Mouse (Mus musculus) c-Kit-positive CD71-negative TER-119-negative erythroid progenitor cells, embryonic 14.5 days (primary cell): Measurements from ENCODE around the gene Pfkfb1.

Experiments used
- DNase-seq: peaks from one replicate; pipeline ENCODE4 v3.0.0-alpha.2; 2013; ENCODE audit warnings: low read depth

Gene Pfkfb1

GRCm38 (mm10) chrX:150588023-150588764 lies at the start of gene Pfkfb1:
Gene Pfkfb1 (plus strand): TSS chrX:150588229.
- DNase-seq, result peak; percentile 54

DNA sequence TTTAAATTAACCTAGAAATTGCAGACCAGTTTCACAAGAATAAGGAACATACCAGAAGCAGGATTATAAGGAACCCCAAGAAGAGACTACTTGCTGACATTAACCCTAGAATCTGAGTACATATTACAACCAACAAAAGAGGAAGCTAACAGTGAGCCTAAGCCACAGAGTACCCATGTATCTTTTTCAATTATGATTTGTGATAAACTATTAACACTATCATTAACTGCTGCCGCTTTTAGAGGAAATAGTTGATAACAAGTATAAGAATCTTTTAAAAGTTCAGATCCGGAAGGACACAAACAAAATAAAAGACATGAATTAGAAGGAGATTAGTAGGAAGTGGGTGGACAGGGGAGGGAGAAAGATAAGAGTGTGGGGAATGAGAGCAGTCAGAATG lies 47.9 kb upstream of the Pfkfb1 start:
- no peak for DNase-seq

GRCm38 (mm10) chrX:150541684-150542083 lies 46.3 kb upstream of the Pfkfb1 start:
- DNase-seq, result no peak

DNA sequence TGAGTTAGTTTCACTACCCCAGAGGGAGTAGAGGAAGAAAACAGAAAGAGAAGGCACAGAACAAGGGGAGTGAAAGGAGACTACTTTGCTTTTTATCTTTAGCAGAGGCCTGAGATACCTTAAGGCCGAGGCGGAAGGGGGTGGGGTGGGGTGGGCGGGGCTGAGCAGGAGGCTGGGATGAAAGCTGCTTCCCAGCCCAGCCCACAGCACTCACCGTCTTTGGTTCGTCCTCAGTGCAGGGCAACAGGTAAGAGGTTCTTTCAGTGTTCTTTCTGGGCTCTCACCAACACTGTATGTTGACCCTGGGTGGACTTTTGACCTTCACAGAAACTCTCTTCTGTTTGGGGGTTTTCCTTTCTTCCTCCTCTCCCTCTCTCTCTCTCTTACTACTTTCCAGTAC lies 40.8 kb upstream of the Pfkfb1 start, which contains the start of gene Alas2:
Gene Alas2 (plus strand): TSS at position 137 of the 400 bp plus-strand sequence.
- no peak for DNase-seq

- peak; percentile 30 for DNase-seq
These were observed 38.4 kb upstream of the Pfkfb1 start for GRCm38 (mm10) chrX:150549639-150550038.

DNA sequence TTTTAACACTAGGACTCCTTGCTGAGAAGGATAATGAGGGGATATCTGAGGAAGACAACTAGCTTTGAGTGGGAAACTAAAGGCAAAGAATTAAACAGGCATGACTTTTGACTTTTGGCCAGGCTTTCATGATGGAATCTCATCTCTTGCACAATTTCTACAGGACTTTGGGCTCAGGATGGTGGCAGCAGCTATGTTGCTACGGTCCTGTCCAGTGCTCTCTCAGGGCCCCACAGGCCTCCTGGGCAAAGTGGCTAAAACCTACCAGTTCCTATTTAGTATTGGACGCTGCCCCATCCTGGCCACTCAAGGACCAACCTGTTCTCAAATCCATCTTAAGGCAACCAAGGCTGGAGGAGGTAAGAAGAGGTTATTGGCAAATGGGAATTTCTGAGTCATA lies 36.0 kb upstream of the Pfkfb1 start:
- DNase-seq, result no peak

DNA sequence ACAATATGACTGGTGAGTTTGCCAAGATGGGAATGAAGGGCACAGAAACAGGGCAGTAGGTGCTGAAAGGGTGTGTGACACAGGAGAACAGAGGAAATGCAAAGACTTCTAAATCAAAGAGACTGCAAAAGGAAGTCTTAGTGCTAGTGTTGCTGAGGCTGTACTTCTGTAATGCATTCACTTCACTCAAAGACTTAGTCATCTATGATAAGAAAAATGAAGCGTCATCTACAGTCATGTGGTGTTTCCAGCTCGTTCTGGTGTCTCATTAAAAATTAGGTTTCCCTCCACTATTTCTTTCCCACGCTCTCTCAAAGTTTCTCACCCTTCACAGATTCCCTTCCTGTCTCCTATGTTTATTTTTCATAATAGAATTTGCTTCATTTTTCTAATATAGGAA lies 34.0 kb upstream of the Pfkfb1 start:
- DNase-seq, result no peak

- DNase-seq, result peak; percentile 8
These were observed 23.2 kb upstream of the Pfkfb1 start for GRCm38 (mm10) chrX:150564644-150565357.

GRCm38 (mm10) chrX:150581921-150582320 lies 6.1 kb upstream of the Pfkfb1 start:
- DNase-seq, result no peak

DNA sequence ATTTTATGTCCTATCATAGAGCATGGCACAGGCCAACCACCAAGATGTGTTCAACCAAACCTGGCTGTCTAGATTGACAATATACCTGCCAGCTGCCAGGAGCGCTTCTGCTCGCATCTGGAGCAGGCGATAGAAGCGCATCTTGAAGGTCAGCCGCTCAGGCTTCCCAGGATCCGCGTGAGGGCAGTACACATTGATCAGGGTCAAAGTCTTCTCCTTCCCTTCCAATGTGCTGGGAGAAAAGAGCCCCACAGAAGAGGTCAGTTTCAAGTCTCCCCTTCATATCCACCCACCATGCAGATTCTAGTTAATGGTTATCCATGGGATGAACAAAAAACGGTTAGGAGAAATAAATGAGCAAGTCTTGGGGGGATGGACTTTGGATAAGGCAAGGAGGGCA lies 2.9 kb upstream of the Pfkfb1 start:
- DNase-seq, result no peak

- no peak for DNase-seq
These were observed 1.7 kb downstream of the Pfkfb1 start, which contains the start of gene Apex2 for GRCm38 (mm10) chrX:150589696-150590095. Gene Apex2 (minus strand): TSS chrX:150589868.

DNA sequence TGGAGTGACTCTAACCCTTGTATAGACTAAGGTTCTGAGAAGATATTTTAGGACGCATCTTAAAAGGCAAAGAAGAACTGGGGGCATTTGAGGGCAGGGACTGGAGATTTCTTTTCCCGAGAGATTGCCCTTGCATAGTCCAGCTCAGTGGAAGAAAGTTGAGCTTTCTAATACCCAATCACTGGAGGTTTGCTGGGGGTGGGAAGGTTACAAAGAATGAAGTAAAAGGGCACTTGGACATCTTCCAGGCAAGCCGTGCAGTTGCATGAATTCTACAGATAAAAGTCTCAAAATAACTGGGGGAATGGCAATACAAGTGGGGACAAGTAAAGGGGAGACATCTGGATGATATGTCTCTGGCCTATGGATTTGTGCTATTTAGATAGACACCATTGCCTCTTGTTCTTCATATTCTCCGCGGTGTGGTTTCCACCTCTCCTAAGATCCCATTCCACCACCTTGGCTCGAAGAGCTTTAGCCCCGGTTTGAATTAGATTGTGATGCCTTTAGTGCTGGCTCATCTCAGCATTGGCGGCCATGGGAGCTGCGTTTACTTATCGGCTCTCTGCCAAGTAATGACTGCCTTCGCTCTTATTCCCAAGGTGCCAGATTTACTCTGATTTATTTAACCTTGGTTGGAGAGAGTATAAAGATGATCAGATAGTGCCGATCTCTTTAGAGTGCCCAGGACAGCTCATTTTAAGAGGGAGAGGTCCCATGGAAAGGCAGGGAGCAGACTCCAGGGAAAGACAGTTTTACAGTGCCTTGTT lies 5.4 kb downstream of the Pfkfb1 start:
- DNase-seq, result no peak

DNA sequence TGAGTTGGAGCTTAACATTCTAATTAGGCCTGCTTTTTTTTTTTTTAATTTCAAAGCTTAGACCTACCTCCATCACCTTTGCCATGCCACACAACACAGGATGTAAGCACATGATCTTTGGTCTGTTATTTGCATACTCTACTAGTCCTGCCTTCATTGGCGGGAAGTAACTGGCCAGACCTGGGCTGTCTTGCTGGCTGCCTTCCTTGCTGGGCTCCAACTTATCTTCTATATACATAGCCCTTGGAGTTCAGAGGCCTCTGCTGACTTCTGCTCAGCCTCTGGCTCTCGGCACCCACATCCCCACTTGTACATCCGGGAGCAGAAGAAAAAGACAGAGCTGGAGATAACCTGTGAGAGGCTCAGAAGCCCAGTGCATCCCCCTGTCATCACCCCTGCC lies 6.1 kb downstream of the Pfkfb1 start:
- no peak for DNase-seq

DNA sequence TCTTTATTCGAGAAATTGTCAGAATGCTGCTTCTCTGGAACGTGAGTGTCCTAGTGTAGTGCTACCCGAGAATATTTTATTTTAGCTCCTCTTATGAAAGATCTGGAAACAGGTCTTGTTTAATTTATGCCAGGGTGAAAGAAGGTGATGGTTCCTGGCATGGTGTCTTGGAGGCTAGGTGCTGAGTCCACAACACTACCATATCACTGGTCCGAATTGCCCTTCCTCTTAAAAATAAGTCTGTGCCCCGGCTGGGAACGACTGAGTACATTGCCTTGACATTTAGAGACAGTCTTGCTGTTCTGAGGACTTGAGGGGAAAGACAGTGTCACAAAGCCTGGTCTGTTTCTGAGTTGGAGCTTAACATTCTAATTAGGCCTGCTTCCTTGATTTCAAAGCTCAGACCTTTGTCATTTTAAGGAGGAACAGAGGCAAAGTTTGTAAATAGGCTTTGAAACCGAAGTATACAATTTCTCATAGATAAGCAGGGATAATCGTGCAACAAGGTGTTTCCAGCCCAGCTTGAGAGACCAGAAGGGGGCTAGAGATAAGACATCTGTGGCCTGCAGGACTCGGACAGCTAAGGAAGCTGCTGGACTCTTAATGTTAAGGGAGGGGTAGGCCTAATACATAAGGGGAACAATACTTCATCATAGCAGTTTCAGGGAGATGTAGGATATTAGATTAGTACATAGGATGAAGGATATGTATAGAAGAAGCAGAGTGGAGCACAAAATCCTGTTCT lies 7.2 kb downstream of the Pfkfb1 start:
- no peak for DNase-seq

- DNase-seq, result no peak
These were observed 10.9 kb downstream of the Pfkfb1 start for GRCm38 (mm10) chrX:150598882-150599281.

- DNase-seq, result no peak
These were observed 48.4 kb downstream of the Pfkfb1 start for GRCm38 (mm10) chrX:150636421-150636820.

GRCm38 (mm10) chrX:150656122-150656907 lies 68.3 kb downstream of the Pfkfb1 start:
- DNase-seq, result no peak

GRCm38 (mm10) chrX:150656908-150657796 lies 69.1 kb downstream of the Pfkfb1 start, which contains the start of gene Tro:
Gene Tro (minus strand): TSS chrX:150657583.
- no peak for DNase-seq

DNA sequence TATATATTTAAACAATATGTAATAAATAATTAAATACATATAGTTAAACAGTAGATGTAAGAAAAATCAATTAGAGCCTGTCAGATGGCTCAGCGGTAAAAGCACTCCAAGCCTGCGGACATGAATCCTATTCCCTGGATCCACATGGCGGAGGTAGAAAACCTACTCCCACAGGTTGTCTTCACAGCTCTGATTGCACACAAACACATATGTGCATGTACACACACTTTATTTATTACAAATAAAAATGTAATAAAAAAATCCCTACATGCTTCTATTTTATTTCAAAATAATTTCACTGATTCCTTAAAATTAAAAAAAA lies 69.7 kb downstream of the Pfkfb1 start:
- no peak for DNase-seq

DNA sequence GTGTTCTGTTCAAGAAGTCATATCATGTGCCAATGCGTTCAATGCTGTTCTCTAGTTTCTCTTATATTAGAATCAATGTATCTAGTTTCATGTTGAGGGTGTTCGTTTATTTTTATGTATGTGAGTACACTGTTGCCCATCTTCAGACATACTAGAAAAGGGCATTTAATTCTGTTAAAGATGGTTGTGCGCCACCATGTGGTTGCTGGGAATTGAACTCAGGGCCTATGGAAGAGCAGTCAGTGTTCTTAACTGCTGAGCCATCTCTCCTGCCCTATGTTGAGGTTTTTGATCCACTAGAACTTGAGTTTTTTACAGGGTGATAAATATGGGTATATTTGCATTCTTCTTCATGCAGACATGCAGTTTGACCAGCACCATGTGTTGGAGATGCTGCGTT lies 74.8 kb downstream of the Pfkfb1 start:
- no peak for DNase-seq
